Mouse (Mus musculus): ENCODE results near the gene Syt14.

DNA sequence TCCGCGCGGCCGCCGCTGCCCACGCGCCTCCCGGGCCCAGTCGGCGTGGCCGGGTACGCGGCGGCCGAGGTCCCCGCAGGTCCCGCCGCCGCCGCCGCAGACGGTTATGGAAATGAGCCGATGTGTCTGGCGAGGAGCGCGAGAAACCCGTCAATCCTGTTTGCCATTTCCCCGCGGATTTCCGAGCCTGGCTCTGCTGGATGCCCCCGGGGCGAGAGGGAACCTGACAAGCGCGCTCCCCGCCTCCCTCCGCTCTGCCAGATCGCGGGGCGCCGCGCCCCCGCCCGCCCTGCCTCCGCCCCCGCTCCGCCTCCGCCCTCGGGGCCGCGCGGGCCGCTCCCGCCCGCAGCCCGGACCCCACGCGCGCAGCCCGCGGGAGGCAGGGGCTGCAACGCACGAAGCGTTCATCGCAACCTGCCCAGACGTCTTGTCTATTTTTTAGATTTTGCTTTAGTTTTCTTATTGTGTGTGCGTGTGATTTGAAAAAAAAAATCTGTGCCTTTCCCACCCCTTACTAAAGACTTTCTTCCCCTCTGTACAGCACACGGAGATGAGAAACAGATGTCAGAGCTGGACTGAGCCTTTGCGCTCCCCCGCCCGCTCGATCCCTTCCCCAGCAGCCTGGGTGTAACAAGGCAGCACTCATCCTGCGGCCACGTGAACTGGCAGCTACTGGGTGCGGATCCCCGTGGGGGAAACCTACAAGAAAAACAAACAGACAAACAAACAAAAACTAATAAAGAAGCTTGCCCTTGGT lies 179.9 kb downstream of the Syt14 start, which contains the start of gene Sertad4:
- no peak for TF ChIP-seq CTCF (IDR thresholded peaks at IDR 0.05; ENCODE audit: low read depth)
- TF ChIP-seq EP300 (IDR thresholded peaks at IDR 0.05; ENCODE audit: low read depth), result no peak
